Mouse (Mus musculus): ENCODE measurements around the gene Fam13c.

GRCm38 (mm10) chr10:70586876-70587405, 146.7 kb downstream of the Fam13c start:
- no peak for TF ChIP-seq POLR2AphosphoS2 (IDR thresholded peaks at IDR 0.05; ENCODE audit: insufficient read length, low read depth)
- no peak for TF ChIP-seq REST (IDR thresholded peaks at IDR 0.05; ENCODE audit: insufficient read depth, insufficient read length)
- no peak for TF ChIP-seq TCF12 (IDR thresholded peaks at IDR 0.05; ENCODE audit: insufficient read depth, poor library complexity, severe bottlenecking)
- TF ChIP-seq POLR2A (IDR thresholded peaks at IDR 0.05; ENCODE audit: insufficient read length, low read depth): no peak
- TF ChIP-seq E2F4 (IDR thresholded peaks at IDR 0.05; ENCODE audit: insufficient read depth): no peak
- TF ChIP-seq MAX (IDR thresholded peaks at IDR 0.05; ENCODE audit: low read depth): no peak
- no peak for TF ChIP-seq USF1 (IDR thresholded peaks at IDR 0.05; ENCODE audit: low read depth)

All from myocyte (in vitro differentiated cells).